Mouse (Mus musculus) R1 (cell line): ENCODE measurements at regions not wholly inside any gene's neighbourhood (a gene's known extent, or its start where the extent isn't known, plus 50 kb on each side); places are given as distances from the start of the nearest gene placed in this dataset.
"Not testable (repeated sequence)": the region's sequence is repeated elsewhere in the genome, so short reads cannot be mapped to it uniquely, and the experiment has no call there.

Source experiments
- DNase-seq: peaks from one replicate; pipeline ENCODE4 v3.0.0-alpha.2; 2018; ENCODE audit warnings: low read depth, low spot score

DNA sequence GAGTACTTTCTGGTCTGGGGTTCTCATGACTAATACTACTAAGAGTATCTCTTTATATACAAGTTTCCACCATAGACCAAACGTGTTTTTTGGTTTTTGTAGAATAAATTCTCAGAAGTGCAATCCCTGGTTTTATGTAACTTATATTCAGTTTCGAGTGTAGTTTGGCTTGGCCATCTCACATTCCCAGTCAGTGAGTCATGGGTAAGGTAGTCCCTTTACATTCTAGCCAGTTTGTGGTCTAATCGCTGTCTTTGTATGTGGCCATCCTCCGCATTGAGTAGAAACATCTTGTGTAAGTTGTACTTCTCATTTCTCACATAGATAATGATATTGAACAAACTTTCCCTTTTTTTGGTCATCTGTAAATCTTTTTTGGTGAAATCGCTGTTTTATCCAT lies 88.3 kb downstream of the Anxa5 start:
- no peak for DNase-seq

DNA sequence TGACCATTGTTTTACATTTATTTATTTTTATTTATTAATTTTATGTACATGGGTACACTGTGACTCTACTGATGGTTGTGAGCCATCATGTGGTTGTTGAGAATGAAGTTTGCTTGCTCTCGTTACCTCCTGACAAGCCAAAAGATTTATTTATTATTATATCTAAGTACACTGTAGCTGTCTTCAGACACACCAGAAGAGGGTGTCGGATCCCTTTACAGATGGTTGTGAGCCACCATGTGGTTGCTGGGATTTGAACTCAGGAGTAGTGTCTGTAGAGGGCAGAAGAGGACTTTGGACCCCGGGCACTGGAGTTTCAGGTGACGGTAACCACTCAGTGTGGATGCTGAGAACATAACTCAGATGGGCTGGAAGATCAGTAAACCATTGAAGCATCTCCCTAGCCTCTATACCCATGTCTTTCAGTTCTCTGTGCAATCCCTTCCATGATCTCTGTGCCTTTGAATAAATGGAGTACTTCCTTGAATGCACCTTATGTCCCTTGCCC lies 92.2 kb downstream of the Anxa5 start:
- DNase-seq = no peak

DNA sequence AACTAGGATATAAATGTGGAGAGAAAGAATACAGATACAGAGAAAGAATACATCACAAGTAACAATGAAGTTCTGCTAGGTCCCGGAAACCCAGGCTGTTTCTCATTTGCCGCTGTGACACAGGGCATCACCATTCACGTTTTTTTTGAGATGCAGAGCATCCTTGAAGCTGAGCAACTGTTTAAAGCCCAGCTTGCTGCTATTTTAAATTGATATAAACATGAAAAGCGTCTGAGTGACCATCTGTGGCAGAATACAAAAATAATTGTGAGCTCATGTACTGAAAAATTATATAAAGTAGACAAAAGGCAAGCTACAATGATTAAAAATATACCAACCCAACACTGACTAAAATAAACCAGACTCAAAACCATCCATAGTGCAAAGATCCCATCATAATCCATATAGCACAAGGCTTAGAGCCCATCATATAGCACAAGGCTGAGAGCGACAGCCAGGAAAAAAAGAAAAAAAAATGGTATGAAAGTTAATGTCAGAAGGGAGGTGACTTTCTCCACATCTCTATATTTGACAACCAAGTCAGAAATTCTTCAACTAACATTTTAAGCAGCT lies 94.0 kb downstream of the Anxa5 start:
- DNase-seq = no peak

DNA sequence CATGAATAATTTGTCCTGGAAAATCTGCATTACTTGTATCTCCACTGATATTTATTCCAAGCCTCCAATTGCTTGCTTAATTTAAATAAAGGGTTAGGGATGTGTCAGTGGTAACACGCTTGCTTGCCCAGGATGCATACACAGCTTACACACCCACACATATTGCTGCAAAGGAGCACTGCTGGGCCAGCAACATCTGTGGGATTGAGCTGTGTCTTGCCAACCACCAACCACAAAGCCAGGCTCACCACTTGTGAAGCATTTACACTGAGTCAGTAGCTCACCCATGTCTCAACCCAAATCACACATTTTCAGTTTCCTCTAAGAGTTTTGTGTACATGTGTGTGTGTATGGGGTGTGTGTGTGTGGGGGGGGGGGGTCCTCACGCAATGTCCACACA lies 100.0 kb downstream of the Anxa5 start:
- DNase-seq = no peak

DNA sequence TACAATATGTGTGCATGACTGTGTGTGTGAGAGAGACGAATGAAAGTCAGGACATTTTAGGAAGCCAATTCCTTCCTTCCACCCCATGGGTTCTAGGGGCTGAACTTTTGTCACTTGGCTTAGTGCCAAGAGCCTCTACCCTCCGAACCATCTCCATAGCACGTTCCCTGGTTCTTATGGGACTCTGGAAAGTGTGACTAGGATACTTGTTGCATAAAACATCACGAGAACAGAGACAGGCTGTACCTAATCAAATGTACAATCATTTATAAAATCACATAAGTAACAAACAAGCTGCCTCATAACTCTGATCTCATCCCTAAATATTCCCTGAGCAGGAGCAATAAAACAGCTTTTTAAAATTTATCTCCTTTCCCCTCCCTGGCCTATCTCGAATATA lies 100.8 kb downstream of the Anxa5 start:
- no peak for DNase-seq

DNA sequence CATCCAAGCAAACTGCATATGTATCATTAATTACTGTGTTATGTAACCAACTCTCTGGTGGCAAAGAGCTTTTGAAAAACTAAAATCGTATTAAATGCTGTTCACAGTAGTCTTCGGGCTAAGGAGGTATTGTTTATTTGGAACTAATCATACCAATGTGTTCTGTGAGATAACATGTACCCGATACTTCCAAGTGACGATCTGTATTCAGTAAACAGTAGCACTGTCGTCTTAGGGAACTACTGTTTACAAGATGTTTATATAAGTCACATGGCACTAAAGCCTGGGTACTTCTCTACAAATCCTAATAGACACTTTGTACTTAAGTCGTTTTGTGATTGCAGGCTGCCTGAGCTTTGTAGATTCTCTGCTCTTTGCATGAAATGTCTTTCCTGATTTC lies 114.8 kb downstream of the Anxa5 start:
- DNase-seq = no peak

DNA sequence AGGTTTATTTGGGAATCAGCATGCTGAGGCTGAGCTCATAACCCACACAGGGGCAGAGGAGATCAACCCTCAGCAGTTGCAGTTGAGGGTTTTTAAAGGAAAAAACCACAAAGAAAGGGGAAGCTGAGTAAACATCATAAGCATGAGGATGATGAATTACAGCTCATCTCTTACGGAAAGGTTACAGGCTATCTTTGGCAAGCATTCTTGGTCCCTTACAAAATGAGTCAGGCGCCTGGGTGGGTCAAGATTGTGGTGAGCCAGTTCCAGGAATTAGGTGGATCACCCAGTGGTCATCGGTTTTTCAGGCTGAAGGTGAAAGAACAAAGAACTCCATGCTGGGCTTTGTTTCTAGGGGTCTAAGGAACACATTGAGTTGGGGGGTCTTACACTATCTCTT lies 121.5 kb downstream of the Anxa5 start:
- not testable (repeated sequence) for DNase-seq

DNA sequence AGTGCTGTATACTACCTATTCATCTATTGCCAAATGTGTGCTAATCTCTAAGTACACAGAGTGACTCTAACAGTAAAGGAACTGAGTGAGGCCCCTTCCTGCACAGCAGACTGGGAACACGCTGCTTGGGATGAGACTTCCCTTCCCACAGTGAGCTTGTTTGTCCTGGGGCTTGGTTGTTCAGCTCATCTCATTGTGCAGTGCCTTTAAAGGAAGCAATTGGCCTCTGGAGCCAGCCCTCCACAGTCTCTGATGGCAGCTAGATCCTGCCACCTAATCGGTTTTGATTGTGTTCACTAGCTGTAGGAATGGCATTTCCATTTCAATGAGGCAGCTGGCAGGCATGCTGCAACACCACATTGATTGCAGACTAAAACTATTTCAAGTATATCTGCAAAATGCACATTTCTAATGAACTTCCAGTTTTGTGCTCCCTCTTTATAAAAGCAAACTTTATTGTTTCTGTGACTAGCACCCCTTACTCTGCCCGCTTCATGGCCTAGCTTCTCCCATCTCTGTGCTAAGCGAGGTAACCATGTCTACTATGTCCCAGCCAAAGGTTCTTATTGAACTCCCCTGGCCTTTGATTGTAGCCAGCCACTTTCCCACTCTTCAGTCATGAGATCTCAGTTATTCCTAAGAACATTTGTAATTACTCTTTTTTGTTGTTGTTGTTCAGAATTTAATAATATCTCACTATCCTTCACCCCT lies 123.5 kb downstream of the Anxa5 start:
- peak; percentile 23 for DNase-seq

DNA sequence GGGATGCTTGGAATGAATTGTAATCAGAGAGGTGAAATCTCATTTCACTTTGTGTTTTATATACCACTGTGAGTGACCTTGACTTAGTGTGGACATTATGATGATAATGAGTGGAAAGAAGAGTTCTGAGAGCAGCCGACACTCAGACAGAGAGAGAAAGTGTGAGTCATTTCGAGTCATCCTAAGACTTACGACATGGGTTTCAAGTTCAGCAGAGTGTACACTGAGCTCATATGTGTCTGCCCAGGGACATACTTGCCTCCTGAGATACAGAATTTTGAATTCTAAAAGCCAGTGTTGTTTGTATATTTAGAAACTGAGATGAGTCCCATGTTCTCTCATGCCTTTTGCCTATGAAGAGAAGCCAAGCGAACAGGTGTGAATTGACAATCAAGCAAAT lies 126.6 kb downstream of the Anxa5 start:
- DNase-seq = peak; percentile 17

DNA sequence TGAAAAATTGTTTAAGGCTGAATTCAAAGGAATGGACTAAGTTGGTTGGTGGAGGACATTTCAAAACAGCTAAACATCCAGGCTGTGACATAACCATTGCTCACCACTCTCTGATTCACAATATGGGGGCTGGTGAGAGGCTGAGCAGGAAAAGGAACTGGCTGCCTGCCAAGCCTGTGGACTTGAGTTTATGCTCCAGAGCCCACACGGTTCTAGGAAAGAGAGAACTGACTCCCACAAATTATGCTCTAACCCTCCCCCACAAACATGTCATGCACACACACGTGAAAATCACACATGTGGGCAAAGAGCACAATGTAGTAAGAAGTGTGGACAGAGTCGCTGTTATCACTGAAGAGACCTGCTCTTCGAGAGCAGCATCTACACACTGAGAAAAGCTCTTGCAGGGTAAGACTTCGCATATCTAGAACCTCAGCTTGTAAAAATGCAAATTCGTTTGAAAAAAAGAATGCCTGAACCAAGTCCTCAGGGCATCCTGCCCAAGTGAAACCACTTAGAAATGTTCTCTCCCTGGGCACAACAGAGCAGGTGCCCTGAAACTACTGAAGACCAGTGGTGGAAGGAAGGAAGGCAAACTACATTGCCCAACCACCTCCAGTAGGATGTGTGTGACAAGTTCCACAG lies 118.9 kb upstream of the Qrfpr start:
- DNase-seq = no peak

DNA sequence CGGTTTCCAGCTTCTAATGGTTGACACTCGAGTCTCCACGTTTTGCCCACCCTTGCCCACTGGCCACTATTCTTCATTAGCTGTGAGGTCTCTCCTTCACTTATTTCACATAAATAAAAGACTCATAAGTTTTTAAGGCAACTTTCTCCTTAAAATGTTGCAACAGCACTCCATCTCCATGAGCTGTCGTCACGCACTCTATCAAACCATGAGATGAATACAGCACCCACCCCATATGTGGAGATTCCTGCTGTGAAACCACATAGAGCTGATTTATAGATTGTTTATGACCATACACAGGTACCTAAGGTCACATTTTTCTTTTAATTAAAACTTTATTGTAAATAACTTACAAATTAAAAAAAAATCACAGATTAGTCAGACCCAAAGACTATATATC lies 117.5 kb upstream of the Qrfpr start:
- DNase-seq = no peak

DNA sequence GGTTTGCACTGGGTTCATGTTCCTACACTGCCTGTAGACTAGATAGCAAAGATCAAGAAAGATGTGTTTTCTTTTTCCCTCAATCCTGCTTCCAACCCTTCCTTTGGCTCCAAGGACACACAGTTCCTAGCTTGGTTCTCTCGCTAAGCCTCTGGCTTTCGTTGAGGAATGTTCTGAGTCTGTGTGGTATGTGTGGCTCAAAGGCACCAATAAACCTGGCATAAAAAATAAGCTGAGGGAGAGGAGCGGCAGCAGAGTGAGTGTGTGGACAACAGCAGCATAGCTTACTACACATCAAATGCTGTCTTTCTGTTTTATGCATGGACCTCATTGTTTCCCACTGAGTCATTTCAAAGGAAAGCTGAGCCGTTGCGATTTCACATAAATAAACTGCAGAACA lies 112.2 kb upstream of the Qrfpr start:
- DNase-seq = no peak

DNA sequence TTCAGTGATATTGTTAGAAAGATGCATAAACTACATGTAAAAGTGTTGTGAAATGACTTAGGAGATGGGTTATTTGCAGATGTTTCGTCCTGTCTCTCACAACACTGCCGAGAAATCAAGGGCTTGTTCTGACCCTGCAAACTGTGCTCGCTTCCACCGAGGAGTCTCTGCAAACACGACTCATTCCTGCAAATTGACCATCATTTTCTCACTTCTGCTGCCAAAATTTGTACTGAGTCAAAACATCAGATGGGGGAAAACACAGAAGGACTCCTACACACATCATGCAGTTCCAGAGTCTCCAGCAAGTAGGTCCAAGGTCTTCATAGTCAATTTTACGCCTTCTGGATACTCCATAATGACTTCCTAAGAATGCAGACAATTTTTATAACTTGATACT lies 109.9 kb upstream of the Qrfpr start:
- no peak for DNase-seq

DNA sequence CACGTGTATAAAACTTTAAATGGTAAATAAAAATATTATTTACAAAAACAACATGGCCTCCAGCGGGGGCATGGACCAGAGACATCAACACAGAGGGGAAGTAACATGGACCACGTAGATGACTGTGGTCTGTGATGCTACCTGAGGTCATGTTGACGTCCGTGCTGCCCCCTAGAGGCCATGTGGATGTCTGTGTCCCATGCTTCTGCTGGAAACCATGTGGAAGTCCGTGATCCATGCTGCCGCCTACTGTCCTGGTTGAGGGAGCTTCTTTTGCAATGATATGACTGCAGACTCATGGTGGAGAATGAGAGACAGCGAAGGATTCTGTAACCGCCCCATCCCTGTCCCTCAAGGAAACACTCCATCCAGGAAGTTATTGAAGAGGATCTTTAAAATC lies 108.5 kb upstream of the Qrfpr start:
- DNase-seq = peak; percentile 93

DNA sequence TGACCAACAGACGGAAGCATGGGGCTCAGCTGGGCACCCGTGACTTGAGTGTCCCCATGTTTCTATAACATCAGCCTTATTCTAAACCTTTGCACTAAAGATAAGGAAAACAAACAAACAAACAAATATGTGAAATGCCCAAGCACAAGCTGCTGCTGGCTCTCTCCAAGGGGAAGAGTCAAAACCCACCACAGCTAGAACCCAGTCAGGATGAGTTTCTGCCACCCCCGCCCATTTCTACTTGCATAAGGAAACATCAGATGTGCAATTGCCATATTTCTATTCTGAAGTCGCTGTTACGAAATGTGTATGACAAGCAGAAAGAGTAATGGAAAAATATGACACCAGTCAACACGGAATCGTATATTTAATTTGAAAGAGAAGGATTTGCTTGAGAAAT lies 107.5 kb upstream of the Qrfpr start:
- no peak for DNase-seq

DNA sequence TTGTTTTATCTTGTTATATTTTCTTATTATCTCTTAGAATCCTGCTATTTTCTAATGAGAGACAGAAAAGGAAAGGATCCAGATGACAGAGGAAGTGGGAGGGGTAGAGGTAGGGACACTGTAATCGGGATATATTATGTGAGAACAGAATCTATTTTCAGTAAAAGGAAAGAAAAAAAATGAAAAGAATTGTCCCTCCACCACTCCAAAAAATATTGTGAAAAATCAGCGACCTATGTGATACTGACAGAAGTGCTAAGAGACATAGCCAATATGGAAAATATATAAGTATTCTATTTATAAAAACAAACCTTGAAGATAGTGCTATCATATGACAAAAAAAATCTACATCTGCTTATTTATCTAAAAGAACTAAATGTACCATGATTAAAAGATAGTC lies 106.8 kb upstream of the Qrfpr start:
- no peak for DNase-seq

DNA sequence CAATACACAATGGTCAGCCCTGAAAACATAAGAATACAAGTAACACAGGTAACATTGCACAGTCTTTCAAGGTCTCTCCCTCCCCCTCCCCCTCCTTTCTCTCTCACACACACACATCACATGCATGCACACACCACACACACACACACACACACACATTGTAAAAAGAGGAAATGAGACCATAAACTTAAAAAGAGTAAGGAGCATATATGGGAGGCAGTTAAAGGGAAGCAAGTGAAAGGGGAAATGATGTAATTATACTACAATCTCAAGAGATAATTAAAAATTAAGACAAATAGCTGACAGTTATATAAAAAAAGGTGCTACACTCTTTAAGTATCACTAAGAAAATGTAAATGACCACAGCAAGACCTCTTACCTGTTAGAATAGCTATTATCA lies 96.5 kb upstream of the Qrfpr start:
- no peak for DNase-seq

DNA sequence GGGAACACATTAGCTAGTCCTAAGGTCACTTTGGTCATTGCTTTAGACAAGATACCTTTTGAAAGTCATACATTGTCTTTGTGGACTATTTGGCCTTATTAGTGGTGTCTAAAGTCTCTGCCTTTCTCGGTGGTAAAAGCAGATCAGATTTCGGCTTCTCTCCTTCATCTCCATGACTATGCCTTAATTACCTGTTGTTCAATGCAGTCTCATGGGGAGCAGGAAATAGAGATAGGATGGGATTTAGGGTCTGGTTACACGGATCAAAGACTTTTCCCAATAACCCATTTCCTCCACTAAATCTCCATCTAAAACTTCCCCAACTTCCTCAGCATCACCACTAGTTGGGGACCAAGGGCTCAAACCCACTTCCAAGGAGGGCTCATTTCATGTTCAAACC lies 89.2 kb upstream of the Qrfpr start:
- DNase-seq = peak; percentile 79

DNA sequence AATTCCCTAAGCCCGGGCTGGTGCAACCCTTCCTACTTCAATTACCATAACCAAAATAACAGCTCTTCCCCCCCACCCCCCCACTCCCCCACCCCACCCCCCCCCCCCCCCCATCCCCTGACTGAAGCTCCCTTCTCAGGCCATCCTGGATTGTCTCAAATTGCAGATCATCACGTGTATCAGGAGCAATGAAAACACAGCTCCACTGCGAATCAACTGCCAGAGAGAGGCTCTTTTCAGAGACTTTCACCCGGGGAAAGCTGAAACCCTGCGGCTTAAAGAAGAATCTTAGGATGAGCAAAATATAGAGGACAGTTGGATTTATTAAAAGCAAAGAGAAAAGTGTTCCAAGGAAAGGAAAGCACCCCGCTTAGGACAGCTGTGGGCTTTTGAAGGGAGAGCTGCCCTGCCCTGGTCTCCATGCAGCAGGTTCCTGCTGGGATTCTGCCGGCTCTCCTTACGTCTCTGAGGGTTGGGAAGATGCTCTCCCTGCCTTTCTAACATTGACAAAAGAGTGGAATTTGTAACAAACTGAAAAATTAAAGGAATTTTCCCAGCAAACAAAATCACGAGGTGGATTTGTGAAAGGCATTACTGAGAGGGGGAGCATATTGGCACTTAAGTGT lies 88.6 kb upstream of the Qrfpr start:
- peak; percentile 19 for DNase-seq

DNA sequence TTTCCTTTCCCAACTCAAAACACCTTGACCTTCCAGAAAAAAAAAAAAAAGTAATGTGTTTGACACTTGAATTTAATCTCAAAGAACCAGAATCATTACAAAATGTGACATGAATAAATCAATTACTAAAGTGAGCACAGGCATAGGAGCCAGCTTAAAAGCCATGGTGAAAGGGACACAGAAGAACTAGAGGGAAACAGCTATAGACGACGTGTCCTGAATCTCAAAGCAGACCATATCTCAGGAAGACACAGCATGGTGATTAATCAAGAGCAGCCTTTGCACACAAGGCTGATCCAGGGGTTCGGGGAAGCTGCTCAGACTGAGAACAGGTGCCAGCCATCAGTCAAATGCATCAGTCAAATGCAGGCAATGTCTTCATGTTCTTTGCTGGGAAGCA lies 74.7 kb upstream of the Qrfpr start:
- no peak for DNase-seq

DNA sequence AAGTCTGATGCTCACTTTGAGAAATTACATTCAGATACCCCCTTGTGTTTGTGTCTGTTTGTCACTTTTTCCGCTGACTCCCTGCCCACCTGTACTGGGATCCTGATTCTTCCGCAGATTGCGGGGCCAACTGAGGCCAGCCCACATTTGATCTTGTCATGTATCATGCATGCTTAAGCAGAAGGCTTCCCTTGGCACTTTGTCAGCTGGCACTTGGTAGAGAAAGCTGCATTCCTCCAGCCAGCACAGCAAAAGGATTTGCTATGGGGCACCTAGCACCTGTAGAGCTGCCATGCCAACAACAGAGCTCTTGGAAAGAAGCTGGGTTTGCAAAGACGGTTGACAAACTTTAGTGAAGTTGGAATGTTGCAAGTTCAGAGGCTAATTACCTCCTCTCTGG lies 69.9 kb upstream of the Qrfpr start:
- no peak for DNase-seq

DNA sequence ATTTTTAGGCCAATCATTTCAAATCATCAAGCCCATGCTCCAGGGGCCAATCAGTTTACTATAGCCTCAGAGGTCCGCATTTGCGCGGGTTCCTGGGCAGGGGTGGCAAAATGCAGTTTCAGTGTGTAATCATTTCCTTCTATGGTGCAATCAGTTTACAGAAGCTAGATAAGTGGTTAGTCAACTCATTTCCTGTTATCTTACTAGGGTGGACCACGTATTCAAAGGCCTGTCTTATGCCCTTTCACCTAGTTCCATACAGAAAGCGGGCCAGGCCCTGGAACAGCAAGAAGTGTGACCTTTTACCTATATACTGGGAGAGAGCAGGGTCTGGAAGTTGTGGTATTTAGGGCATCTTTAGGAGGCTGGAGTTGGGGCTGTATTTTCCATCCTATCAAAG lies 62.0 kb upstream of the Qrfpr start:
- peak; percentile 11 for DNase-seq

DNA sequence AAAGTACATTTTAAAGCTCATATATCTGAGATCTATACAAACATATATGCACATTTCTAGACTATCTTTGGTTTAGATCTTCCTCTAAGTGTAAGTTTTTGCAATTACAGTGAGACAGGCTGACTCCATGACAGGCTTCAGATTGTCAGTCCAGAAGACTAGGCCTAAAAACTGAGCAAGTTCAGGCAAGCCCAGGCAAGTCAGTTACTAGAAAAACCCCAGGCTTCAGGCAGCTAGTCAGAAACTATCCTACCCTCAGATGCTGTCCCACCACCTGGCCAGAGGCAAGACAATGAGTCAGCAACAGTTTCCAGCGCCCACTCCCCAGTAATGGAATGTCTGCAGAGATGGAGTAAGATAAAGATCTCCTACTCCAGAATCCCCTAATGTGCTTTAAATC lies 53.4 kb upstream of the Qrfpr start:
- peak; percentile 34 for DNase-seq
